Mouse (Mus musculus): ENCODE data around the gene Caskin1. TPM values are rescaled to one million over a fixed set of nuclear protein-coding genes. Genes with fewer than 3 reads are reported as not detected.
A peak's percentile ranks its signal among the peaks of the same experiment; 100 is the strongest.

Gene Caskin1
- polyA plus RNA-seq, 1 experiment from 2014 or later: 14.8 TPM

GRCm38 (mm10) chr17:24506332-24507070 is 18.1 kb downstream of the Caskin1 start:
- Histone ChIP-seq H3K9ac (no peak overlapping the region), H3K27me3 (0 out of 2 replicates have a peak, but pooled peaks cover 3% of the 10 kb centered on the region), H3K4me1 (peaks cover 4% of the 10 kb centered on the region; the same call in 1 of the 2 replicates), H3K9me3 (no peaks in the 10 kb centered on the region), H3K27ac (0 out of 2 replicates have a peak overlapping the region, but pooled peaks have one; percentile 38), H3K36me3 (replicated peaks) (peaks cover 84% of the 10 kb centered on the region), H3K4me2 (peak overlapping the region; percentile 3; the same call in 1 of the 2 replicates), H3K4me3 (replicated peaks) (no peak overlapping the region)
- ATAC-seq (ENCODE audit: low FRiP score): peak; percentile 21; the same call in 1 of the 2 replicates
- WGBS: 38% methylated on average over 33 of the region's 36 CpGs

DNA sequence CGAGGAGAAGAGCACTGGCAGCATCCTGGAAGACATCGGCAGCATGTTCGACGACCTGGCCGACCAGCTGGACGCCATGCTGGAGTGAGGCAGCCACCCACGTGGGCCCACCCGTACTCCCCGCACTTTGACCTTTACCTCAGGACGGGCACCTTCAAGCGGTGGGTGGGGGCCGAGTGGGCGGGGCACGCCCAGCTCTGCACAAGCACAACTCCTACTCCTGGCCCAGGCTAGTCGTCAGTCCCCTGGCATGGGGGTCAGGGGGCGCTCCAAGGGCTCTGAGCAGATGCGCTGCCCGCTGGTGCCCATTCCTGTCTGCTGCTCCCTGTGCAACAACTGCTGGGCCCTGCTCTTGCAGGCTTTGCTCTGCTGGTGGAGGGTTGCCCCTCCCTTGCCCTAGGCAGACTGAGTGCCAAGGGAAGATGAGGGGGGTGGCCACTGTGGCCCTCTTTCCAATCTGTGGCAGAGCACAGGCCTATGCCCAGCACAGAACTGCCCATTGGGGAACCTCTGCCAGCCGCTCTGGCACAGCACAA is 18.8 kb downstream of the Caskin1 start:
- Histone ChIP-seq H3K27ac (no peak overlapping the region), H3K4me1 (peaks cover 4% of the 10 kb centered on the region; the same call in 1 of the 2 replicates), H3K9ac (no peak overlapping the region; the same call in 1 of the 2 replicates), H3K27me3 (0 out of 2 replicates have a peak, but pooled peaks cover 3% of the 10 kb centered on the region), H3K4me2 (no peak overlapping the region), H3K36me3 (replicated peaks) (peaks cover 85% of the 10 kb centered on the region), H3K4me3 (replicated peaks) (no peak overlapping the region), H3K9me3 (no peaks in the 10 kb centered on the region)
- ATAC-seq (ENCODE audit: low FRiP score): no peak
- 51% methylated on average over 19 of the region's 19 CpGs for WGBS

DNA sequence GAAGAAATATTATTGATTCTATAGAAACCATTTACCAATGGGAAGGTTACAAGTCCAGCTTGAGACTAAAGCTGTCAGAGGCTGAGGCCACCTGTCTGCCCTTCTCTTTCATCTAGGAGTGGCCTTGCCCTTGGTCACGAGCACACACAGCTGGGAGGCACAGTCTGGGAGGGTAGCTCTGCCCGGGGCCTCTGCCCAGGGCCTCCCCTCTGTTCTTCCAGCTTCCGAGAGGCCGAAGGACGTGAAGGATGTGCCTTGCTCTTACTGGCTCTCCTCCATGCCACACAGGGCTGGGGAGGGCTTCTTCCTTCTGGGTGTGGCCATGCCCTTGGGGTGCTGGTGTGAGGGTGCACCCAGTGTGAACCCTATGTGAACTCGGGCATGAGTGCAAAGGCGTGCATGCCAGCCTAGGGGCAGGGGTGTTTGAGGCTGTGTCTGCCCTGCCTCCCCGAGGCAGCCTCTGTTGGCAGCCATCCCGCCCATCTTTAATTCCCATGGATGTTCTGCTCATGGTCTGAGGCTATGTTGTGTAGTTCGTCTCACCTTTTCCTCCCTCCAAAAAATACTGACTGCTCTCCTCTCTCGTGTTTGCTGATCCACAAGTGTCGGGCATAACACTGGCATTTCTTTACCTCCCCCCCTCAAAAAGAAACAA is 19.5 kb downstream of the Caskin1 start:
- Histone ChIP-seq H3K27ac (no peak overlapping the region), H3K27me3 (0 out of 2 replicates have a peak, but pooled peaks cover 3% of the 10 kb centered on the region), H3K9me3 (no peaks in the 10 kb centered on the region), H3K36me3 (replicated peaks) (peaks cover 83% of the 10 kb centered on the region), H3K4me2 (no peak overlapping the region), H3K4me3 (replicated peaks) (0 out of 2 replicates have a peak overlapping the region, but pooled peaks have one; percentile 1), H3K9ac (no peak overlapping the region), H3K4me1 (peaks cover 4% of the 10 kb centered on the region; the same call in 1 of the 2 replicates)
- ATAC-seq (ENCODE audit: low FRiP score): no peak
- WGBS: 86% methylated on average over 12 of the region's 12 CpGs

DNA sequence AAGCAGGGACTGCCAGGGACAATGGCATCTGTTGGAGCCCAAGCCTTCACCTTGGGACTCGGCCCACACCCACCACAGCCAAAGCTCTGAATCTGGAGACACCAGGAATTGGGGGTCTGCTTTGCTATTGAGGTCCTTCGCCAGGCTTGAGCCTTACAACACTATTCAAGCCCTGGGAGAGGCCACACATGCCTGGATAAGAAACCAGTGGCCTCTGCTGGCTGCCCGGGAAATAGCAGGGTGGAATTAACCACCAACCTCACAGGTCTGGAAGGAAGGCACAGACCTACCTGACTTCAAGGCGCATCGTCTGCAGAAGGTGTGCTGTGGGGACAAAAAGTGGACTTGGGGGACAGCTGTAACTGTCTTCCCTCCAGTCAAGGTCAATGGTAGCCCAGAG is 25.2 kb downstream of the Caskin1 start:
- peaks cover 90% of the 10 kb centered on the region for H3K36me3 ChIP-seq (replicated peaks)
- no peaks in the 10 kb centered on the region for H3K9me3 ChIP-seq
- peak; percentile 65 for ATAC-seq (ENCODE audit: low FRiP score)

GRCm38 (mm10) chr17:24514270-24515257 is 26.2 kb downstream of the Caskin1 start:
- Histone ChIP-seq H3K4me2 (no peak overlapping the region), H3K9me3 (no peaks in the 10 kb centered on the region), H3K27ac (no peak overlapping the region), H3K4me3 (replicated peaks) (no peak overlapping the region), H3K4me1 (no peaks in the 10 kb centered on the region), H3K36me3 (replicated peaks) (peaks cover 90% of the 10 kb centered on the region), H3K9ac (no peak overlapping the region), H3K27me3 (no peaks in the 10 kb centered on the region)
- WGBS: 90% methylated on average over 24 of the region's 24 CpGs
- no peak for ATAC-seq (ENCODE audit: low FRiP score)

More for the DNA sequence above, 25.2 kb downstream of the Caskin1 start:
- WGBS: 52% methylated on average over 5 of the region's 5 CpGs
- H3K9ac ChIP-seq: no peak overlapping the region
- no peak overlapping the region for H3K4me3 ChIP-seq (replicated peaks)
- no peak overlapping the region for H3K4me2 ChIP-seq
- no peaks in the 10 kb centered on the region for H3K27me3 ChIP-seq
- no peak overlapping the region for H3K27ac ChIP-seq
- no peaks in the 10 kb centered on the region for H3K4me1 ChIP-seq

- ATAC-seq (ENCODE audit: low FRiP score): no peak
- Histone ChIP-seq H3K36me3 (replicated peaks) (peaks cover 51% of the 10 kb centered on the region), H3K4me1 (no peaks in the 10 kb centered on the region), H3K4me2 (no peak overlapping the region), H3K4me3 (replicated peaks) (no peak overlapping the region), H3K9ac (no peak overlapping the region), H3K27me3 (no peaks in the 10 kb centered on the region), H3K9me3 (no peaks in the 10 kb centered on the region), H3K27ac (no peak overlapping the region)
- 88% methylated on average over 4 of the region's 4 CpGs for WGBS
Observed at GRCm38 (mm10) chr17:24520450-24520849, 32.0 kb downstream of the Caskin1 start.

- Histone ChIP-seq H3K4me3 (replicated peaks) (no peak overlapping the region), H3K36me3 (replicated peaks) (peaks cover 14% of the 10 kb centered on the region), H3K9ac (no peak overlapping the region), H3K9me3 (no peaks in the 10 kb centered on the region), H3K4me2 (no peak overlapping the region), H3K4me1 (peaks cover 23% of the 10 kb centered on the region), H3K27ac (no peak overlapping the region), H3K27me3 (no peaks in the 10 kb centered on the region)
- 86% methylated on average over 2 of the region's 2 CpGs for WGBS
- ATAC-seq (ENCODE audit: low FRiP score): no peak
Observed at GRCm38 (mm10) chr17:24524734-24525133, 36.3 kb downstream of the Caskin1 start.

DNA sequence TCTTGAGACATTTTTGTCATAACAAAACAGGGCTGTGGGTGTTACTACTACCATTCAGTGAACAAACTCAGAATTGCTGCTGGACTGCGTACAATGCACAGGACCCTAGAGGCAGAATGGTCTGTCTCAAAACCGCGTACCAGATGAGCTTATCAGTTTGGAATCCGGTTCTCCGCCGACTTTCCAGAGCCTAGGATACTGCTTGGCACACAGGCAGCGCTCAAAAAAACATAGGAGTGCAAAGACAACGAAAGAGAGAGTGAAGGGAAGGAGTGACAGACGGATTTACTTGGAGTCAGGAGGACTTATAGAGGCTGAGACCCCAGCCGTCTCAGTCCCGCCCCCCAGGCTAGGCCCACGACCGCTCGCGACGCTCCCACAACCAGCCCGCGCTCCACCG is 38.9 kb downstream of the Caskin1 start:
- no peak for ATAC-seq (ENCODE audit: low FRiP score)
- H3K4me3 ChIP-seq (replicated peaks): peak overlapping the region; percentile 70
- no peaks in the 10 kb centered on the region for H3K27me3 ChIP-seq
- WGBS: under 1% methylated on average over 16 of the region's 19 CpGs
- no peaks in the 10 kb centered on the region for H3K9me3 ChIP-seq
- peak overlapping the region; percentile 67 for H3K27ac ChIP-seq
- H3K36me3 ChIP-seq (replicated peaks): peaks cover 25% of the 10 kb centered on the region
- peak overlapping the region; percentile 86 for H3K9ac ChIP-seq
- peak overlapping the region; percentile 62 for H3K4me2 ChIP-seq
- H3K4me1 ChIP-seq: peaks cover 45% of the 10 kb centered on the region

DNA sequence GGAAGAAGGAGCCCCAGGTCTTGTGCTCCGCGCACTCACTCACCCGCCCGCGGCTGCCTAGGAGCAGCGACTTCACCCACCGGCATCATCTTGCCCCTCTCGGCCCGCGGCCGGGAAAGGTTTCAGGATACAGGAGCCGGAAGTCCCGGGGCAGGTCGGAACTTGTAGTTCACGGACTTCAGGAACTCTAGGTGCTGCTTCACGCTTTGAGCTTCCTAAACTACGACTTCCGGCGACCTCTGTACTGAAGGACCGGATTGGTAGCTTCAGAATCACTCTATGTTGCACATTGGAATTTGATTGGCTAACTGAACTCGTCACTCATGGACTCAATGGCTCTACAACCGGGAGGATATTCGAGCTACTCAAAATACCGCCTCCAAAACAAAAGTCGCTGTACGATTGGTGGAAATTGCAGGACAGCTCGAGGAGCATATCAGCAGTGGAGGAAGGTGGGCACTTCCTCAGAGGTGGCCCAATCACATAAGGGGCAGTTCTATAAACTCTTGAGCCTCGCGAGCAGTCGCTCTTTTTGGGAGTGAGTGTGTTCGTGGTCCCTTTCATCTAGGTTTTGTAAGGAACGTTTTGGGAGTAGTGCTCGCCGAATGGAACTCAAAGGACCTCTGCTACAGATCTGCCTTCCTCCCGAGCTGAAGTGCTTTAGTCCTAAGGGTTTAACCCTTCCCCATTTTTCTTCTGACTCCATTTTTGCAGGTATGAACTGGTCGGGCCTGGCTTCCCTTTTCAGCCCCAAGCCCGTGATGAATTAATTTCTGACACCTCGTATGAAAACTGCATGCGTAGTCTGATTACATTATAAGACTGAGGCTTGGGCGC is 39.5 kb downstream of the Caskin1 start, which contains the start of gene Traf7:
Gene Traf7 (minus strand): TSS at position 216 of the 837 bp plus-strand sequence.
- H3K27me3 ChIP-seq: no peaks in the 10 kb centered on the region
- peaks cover 51% of the 10 kb centered on the region for H3K4me1 ChIP-seq
- no peaks in the 10 kb centered on the region for H3K9me3 ChIP-seq
- peak within 1 kb of the TSS; percentile 86 for H3K9ac ChIP-seq
- H3K4me3 ChIP-seq (replicated peaks): peak within 1 kb of the TSS; percentile 70
- peak; percentile 98 for ATAC-seq (ENCODE audit: low FRiP score)
- WGBS: 0% methylated on average over 40 of the region's 40 CpGs
- peaks cover 24% of the 10 kb centered on the region for H3K36me3 ChIP-seq (replicated peaks)
- H3K4me2 ChIP-seq: peak within 1 kb of the TSS; percentile 88
- H3K27ac ChIP-seq: peak within 1 kb of the TSS; percentile 89

DNA sequence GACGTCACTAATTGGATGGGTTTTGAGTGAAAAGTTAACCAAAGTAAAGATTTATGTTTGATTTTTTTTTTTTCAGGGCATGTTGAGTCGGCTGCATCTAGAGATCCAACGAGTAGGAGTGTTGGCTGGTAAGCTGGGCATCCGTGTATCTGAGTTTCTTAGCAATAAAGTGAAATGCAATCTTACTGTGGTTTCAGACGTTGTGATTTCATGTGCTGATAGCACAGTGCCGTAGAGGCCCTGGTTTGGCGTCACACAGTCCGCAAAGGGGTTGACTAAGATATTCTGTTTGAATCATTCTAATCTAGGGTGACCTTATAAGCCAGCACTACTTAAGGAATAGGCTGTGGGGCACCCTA is 40.1 kb downstream of the Caskin1 start:
- Histone ChIP-seq H3K4me1 (peaks cover 57% of the 10 kb centered on the region), H3K4me2 (peak overlapping the region; percentile 88), H3K27ac (peak overlapping the region; percentile 89), H3K36me3 (replicated peaks) (peaks cover 20% of the 10 kb centered on the region), H3K4me3 (replicated peaks) (peak overlapping the region; percentile 63), H3K9me3 (no peaks in the 10 kb centered on the region), H3K9ac (peak overlapping the region; percentile 79), H3K27me3 (no peaks in the 10 kb centered on the region)
- ATAC-seq (ENCODE audit: low FRiP score): no peak
- WGBS: under 1% methylated on average over 8 of the region's 8 CpGs

- peaks cover 20% of the 10 kb centered on the region for H3K36me3 ChIP-seq (replicated peaks)
- peak overlapping the region; percentile 89 for H3K27ac ChIP-seq
- ATAC-seq (ENCODE audit: low FRiP score): no peak
- no peaks in the 10 kb centered on the region for H3K27me3 ChIP-seq
- H3K4me3 ChIP-seq (replicated peaks): peak overlapping the region; percentile 63
- no peaks in the 10 kb centered on the region for H3K9me3 ChIP-seq
- peak overlapping the region; percentile 88 for H3K4me2 ChIP-seq
- H3K4me1 ChIP-seq: peaks cover 61% of the 10 kb centered on the region
- peak overlapping the region; percentile 79 for H3K9ac ChIP-seq
- WGBS: 0% methylated on average over 4 of the region's 4 CpGs
Observed at GRCm38 (mm10) chr17:24529007-24529451, 40.6 kb downstream of the Caskin1 start.
